Mouse (Mus musculus): ENCODE data around the gene Camkk2. TPM values are rescaled to one million over a fixed set of nuclear protein-coding genes. Genes with fewer than 3 reads are reported as not detected.

The Camkk2 gene
- total RNA-seq, 2 experiments from 2014 or later, result 21.1 to 22.5 TPM

- no peak for DNase-seq (ENCODE audit: low spot score in 2 of 2)
Observed at GRCm38 (mm10) chr5:122747950-122748349, 31.3 kb downstream of the Camkk2 start.

- DNase-seq (ENCODE audit: low spot score in 2 of 2), result no peak
Observed at GRCm38 (mm10) chr5:122743880-122744422, 35.3 kb downstream of the Camkk2 start.

- DNase-seq (ENCODE audit: low spot score in 2 of 2), result no peak
Observed at GRCm38 (mm10) chr5:122736761-122737160, 42.4 kb downstream of the Camkk2 start.

- no peak for DNase-seq (ENCODE audit: low spot score in 2 of 2)
Observed at GRCm38 (mm10) chr5:122735853-122736252, 43.4 kb downstream of the Camkk2 start.

GRCm38 (mm10) chr5:122733881-122734280 is 45.3 kb downstream of the Camkk2 start:
- DNase-seq (ENCODE audit: low spot score in 2 of 2), result no peak

GRCm38 (mm10) chr5:122731991-122732673 is 47.1 kb downstream of the Camkk2 start:
- DNase-seq (ENCODE audit: low spot score in 2 of 2), result no peak

GRCm38 (mm10) chr5:122731321-122731720 is 47.9 kb downstream of the Camkk2 start:
- peak; percentile 37 to 50 for DNase-seq (ENCODE audit: low spot score in 2 of 2)

- no peak for DNase-seq (ENCODE audit: low spot score in 2 of 2)
Observed at GRCm38 (mm10) chr5:122730776-122731175, 48.4 kb downstream of the Camkk2 start.

GRCm38 (mm10) chr5:122727096-122727495 is 52.1 kb downstream of the Camkk2 start:
- DNase-seq (ENCODE audit: low spot score in 2 of 2), result no peak

GRCm38 (mm10) chr5:122726595-122726994 is 52.6 kb downstream of the Camkk2 start:
- DNase-seq (ENCODE audit: low spot score in 2 of 2), result no peak

- peak; percentile 44 to 61 for DNase-seq (ENCODE audit: low spot score in 2 of 2)
Observed at GRCm38 (mm10) chr5:122726068-122726467, 53.1 kb downstream of the Camkk2 start.

- DNase-seq (ENCODE audit: low spot score in 2 of 2), result no peak
Observed at GRCm38 (mm10) chr5:122725453-122725852, 53.8 kb downstream of the Camkk2 start.

- no peak for DNase-seq (ENCODE audit: low spot score in 2 of 2)
Observed at GRCm38 (mm10) chr5:122719168-122719567, 60.0 kb downstream of the Camkk2 start.

- no peak for DNase-seq (ENCODE audit: low spot score in 2 of 2)
Observed at GRCm38 (mm10) chr5:122718400-122718799, 60.8 kb downstream of the Camkk2 start.

- no peak for DNase-seq (ENCODE audit: low spot score in 2 of 2)
Observed at GRCm38 (mm10) chr5:122716793-122717192, 62.4 kb downstream of the Camkk2 start.

GRCm38 (mm10) chr5:122715723-122716122 is 63.5 kb downstream of the Camkk2 start:
- no peak for DNase-seq (ENCODE audit: low spot score in 2 of 2)

- no peak for DNase-seq (ENCODE audit: low spot score in 2 of 2)
Observed at GRCm38 (mm10) chr5:122708819-122709218, 70.4 kb downstream of the Camkk2 start.

GRCm38 (mm10) chr5:122707276-122708181 is 71.7 kb downstream of the Camkk2 start, which contains the start of gene P2rx4:
P2rx4 (plus strand) TSS chr5:122707544.
- DNase-seq (ENCODE audit: low spot score in 2 of 2), result peak; percentile 53 to 77

GRCm38 (mm10) chr5:122706917-122707275 is 72.3 kb downstream of the Camkk2 start:
- DNase-seq (ENCODE audit: low spot score in 2 of 2), result no peak

GRCm38 (mm10) chr5:122705174-122705573 is 74.0 kb downstream of the Camkk2 start:
- DNase-seq (ENCODE audit: low spot score in 2 of 2), result no peak

- DNase-seq (ENCODE audit: low spot score in 2 of 2), result no peak
Observed at GRCm38 (mm10) chr5:122704571-122704970, 74.6 kb downstream of the Camkk2 start.

GRCm38 (mm10) chr5:122703574-122703973 is 75.6 kb downstream of the Camkk2 start:
- no peak for DNase-seq (ENCODE audit: low spot score in 2 of 2)

Data from gastrocnemius, postnatal 4 days (tissue).